In the genomic region with DNA sequence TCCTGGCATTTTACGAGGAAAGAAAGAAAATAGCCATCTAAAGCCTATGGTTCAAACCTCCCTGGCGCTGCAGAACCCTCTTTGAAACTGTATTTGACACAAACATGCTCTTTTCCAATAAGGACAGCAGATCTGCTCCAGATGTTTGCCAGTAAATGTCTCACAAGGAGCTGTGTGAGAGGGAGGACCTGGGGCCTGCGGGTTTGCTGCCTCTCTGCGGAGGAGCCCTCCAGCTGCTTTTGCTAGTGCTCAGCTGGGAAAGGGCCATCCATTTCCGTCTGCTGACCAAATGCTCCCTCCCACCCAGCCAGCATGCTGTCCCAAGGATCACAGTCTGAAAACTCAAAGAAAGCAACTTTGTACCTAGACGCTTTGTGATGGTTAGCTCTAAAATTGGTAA, we compare ENCODE assay signal across 17 mouse cellular contexts. TPM values are rescaled to one million over a fixed set of nuclear protein-coding genes. Genes with fewer than 3 reads are reported as not detected.
DNase-seq lines count a peak whose midpoint lies in the region; ATAC-seq lines count a peak whose summit lies in the region.
"Had no signal": no experiment of that assay in that cellular context is flagged by ENCODE, and none has a peak within 500 bp of the region (broad histone marks: within the 10 kb centered on the region; RNA-seq: fewer than 3 reads in every experiment).

No protein-coding gene starts in this region.

- peak overlapping the region; percentile 62 for H3K27ac ChIP-seq in kidney, embryonic 15.5 days
- H3K27ac ChIP-seq in limb, embryonic 12.5 days = 0 out of 2 replicates have a peak overlapping the region, but pooled peaks have one; percentile 30
- H3K27ac ChIP-seq: heart, embryonic 15.5 days; left cerebral cortex, adult 2 months; neural tube, embryonic 13.5 days had no signal

- H3K4me2 ChIP-seq in kidney, embryonic 15.5 days = no peak overlapping the region
- H3K4me2 ChIP-seq in limb, embryonic 12.5 days = no peak overlapping the region
- H3K4me2 ChIP-seq: heart, embryonic 15.5 days; neural tube, embryonic 13.5 days had no signal

- H3K27me3 ChIP-seq in kidney, embryonic 15.5 days = no peaks in the 10 kb centered on the region
- H3K27me3 ChIP-seq in limb, embryonic 12.5 days = no peaks in the 10 kb centered on the region
- H3K27me3 ChIP-seq: heart, embryonic 15.5 days; megakaryocyte, embryonic 14.5 days; neural tube, embryonic 13.5 days had no signal

- no peaks in the 10 kb centered on the region for H3K9me3 ChIP-seq in kidney, embryonic 15.5 days (replicated peaks)
- H3K9me3 ChIP-seq in limb, embryonic 12.5 days = no peaks in the 10 kb centered on the region
- H3K9me3 ChIP-seq: heart, embryonic 15.5 days; megakaryocyte, embryonic 14.5 days; neural tube, embryonic 13.5 days had no signal

- ATAC-seq in kidney, embryonic 15.5 days (replicated peaks; ENCODE audit: low FRiP score) = no peak
- ATAC-seq in limb, embryonic 12.5 days (ENCODE audit: insufficient number of reproducible peaks, insufficient read depth, low FRiP score, low TSS enrichment, low read depth) = no peak; the same call in 1 of the 2 replicates
- ATAC-seq: activated CD4-positive, CD25-positive, alpha-beta regulatory T cell, adult 4 months; forebrain, embryonic 16.5 days; hindbrain, embryonic 16.5 days had no signal

- H3K36me3 ChIP-seq in kidney, embryonic 15.5 days = no peaks in the 10 kb centered on the region
- H3K36me3 ChIP-seq in limb, embryonic 12.5 days = no peaks in the 10 kb centered on the region
- H3K36me3 ChIP-seq: heart, embryonic 15.5 days; neural tube, embryonic 13.5 days had no signal

- H3K4me1 ChIP-seq in kidney, embryonic 15.5 days = peaks cover 9% of the 10 kb centered on the region
- H3K4me1 ChIP-seq in limb, embryonic 12.5 days (replicated peaks) = peaks cover 9% of the 10 kb centered on the region; the same call in 1 of the 2 replicates
- H3K4me1 ChIP-seq: heart, embryonic 15.5 days had no signal

- DNase-seq in kidney, adult 8-10 months = no peak
- peak; percentile 47 for DNase-seq in testis, postnatal 14 days (ENCODE audit: low spot score)
- no peak for DNase-seq in testis, postnatal 10 days (ENCODE audit: low spot score)
- DNase-seq in left cerebral cortex, adult 8-10 months (ENCODE audit: low spot score in 2 of 2) = no peak
- no peak for DNase-seq in right cerebral cortex, adult 18-20 months
- DNase-seq: retina, postnatal 1 day; thymus, adult 18-20 months had no signal

- WGBS in kidney, embryonic 15.5 days = 42% methylated on average over 6 of the region's 6 CpGs
- 18% methylated on average over 6 of the region's 6 CpGs for WGBS in limb, embryonic 12.5 days

- no peak overlapping the region for H3K4me3 ChIP-seq in kidney, embryonic 15.5 days (replicated peaks)
- H3K4me3 ChIP-seq in limb, embryonic 12.5 days (replicated peaks) = no peak overlapping the region
- H3K4me3 ChIP-seq: erythroblast, embryonic 14.5 days; heart, embryonic 15.5 days; left cerebral cortex, adult 2 months; megakaryocyte, embryonic 14.5 days; neural tube, embryonic 13.5 days had no signal

- H3K9ac ChIP-seq in kidney, embryonic 15.5 days = 0 out of 2 replicates have a peak overlapping the region, but pooled peaks have one; percentile 21
- H3K9ac ChIP-seq in limb, embryonic 12.5 days (replicated peaks) = no peak overlapping the region
- H3K9ac ChIP-seq: heart, embryonic 15.5 days; neural tube, embryonic 13.5 days had no signal

RNA-seq across cellular contexts. Expression of a gene that starts 40.3 kb away (rescaled TPM):
- polyA plus RNA-seq in kidney, embryonic 15.5 days (2015; fragmentation: Nextera tagmentation; extraction: Ambion mirVana) = 381 and 397 TPM in 2 replicates
- polyA plus RNA-seq in limb, embryonic 12.5 days (2016; fragmentation: Nextera tagmentation; extraction: Ambion mirVana) = 393 and 427 TPM in 2 replicates
- total RNA-seq in left cerebral cortex, adult 8-10 months (2022) = 100 to 1,000 TPM; 254 to 299 (median 281) TPM
